Mouse (Mus musculus) spleen, adult 2 months (tissue): ENCODE measurements around the gene Tmem40. TPM values are rescaled to one million over a fixed set of nuclear protein-coding genes. Genes with fewer than 3 reads are reported as not detected.

Experiments
- DNase-seq, 2 experiments: peaks; one replicate each; pipeline versions ENCODE4 v3.0.0 to v3.0.0-alpha.2; 2012 to 2021; ENCODE audit warnings: low spot score in 2 of 2, low read depth in 1 of 2
- H3K27ac ChIP-seq: fragments of 200-500 bp; 2 replicates; pipeline ENCODE4 v1.5.1; 2012; ENCODE audit warnings: low read length, inconsistent platforms; ENCODE audit not compliant: insufficient read depth
- H3K27me3 ChIP-seq: fragments of 200-500 bp; 2 replicates; pipeline ENCODE4 v1.6.1; 2012; ENCODE audit warnings: mild to moderate bottlenecking, moderate library complexity, low read length, inconsistent platforms; ENCODE audit not compliant: control insufficient read depth, insufficient read depth
- H3K36me3 ChIP-seq: fragments of 200-500 bp; 2 replicates; pipeline ENCODE4 v1.6.1; 2012; ENCODE audit warnings: mild to moderate bottlenecking, low read length, inconsistent platforms; ENCODE audit not compliant: control insufficient read depth, insufficient read depth
- H3K4me1 ChIP-seq: fragments of 200-500 bp; 2 replicates; pipeline ENCODE4 v1.6.1; 2011; ENCODE audit warnings: inconsistent platforms; ENCODE audit not compliant: control insufficient read depth, insufficient read depth, insufficient read length
- H3K4me3 ChIP-seq: fragments of 200-500 bp; 2 replicates; pipeline ENCODE4 v1.5.1; 2011; ENCODE audit warnings: mild to moderate bottlenecking, inconsistent platforms; ENCODE audit not compliant: insufficient read depth, insufficient read length; ENCODE audit errors: extremely low read depth
- CTCF ChIP-seq: fragments of 200-500 bp; IDR thresholded peaks from 2 replicates; pipeline ENCODE4 v1.5.1; 2011; ENCODE audit warnings: mild to moderate bottlenecking, inconsistent platforms; ENCODE audit not compliant: insufficient read depth, insufficient read length, insufficient replicate concordance; ENCODE audit errors: extremely low read depth
- POLR2A ChIP-seq: fragments of 200-500 bp; IDR thresholded peaks from 2 replicates; pipeline ENCODE4 v1.6.1; 2011; ENCODE audit warnings: low read depth, low read length, inconsistent platforms
- WGBS: fragments of 180-500 bp; shearing (Covaris S2); methylation state at CpG from one replicate; pipeline ENCODE4 v1.1.7; 2018; 5-methylcytosine and 5-hydroxymethylcytosine counted together
- polyA plus RNA-seq: library from polyadenylated mRNA; depleted of rRNA; stranded (reverse); fragments of >200 nt; gene quantifications from 2 replicates; pipeline ENCODE4 v1.2.3, GENCODE M21; 2012; rRNA removed

Gene Tmem40
- polyA plus RNA-seq, 1 experiment = 10.2 TPM

DNA sequence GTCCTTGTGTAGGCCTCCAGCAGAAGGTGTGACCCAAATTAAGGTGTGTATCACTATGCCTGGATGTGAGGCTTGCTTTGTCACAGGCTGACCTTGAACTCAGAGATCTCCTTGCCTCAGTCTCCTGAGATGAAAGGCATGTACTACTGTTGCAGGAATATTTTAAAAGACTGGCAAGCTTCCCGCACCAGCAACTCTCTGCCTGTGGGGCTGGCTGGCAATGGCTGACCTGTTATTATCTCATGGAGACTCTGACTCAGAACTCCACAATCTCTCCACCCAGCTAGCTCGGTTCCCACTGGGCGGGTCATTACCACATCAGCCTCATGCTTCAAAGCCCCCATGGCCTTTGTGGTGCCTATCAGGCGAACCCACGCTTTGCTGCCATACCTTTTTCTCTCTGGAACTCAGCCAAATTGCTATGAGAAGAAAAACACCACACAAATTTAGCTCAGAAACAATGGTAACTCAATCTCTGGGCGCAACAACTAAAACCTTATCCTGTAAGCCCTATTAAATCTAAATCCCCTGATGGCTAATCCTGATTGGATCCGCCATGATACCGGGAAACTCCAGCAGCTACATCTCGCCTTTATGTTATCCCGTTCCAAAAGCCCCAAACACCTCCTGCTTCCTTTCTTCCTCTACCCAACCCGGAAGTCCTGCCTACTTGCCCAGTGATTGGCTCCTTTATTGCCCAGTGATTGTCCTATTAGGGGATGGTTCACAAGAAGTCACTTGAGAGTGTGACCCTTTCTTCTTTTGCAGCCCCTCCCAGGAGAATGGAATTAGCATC lies 77.2 kb downstream of the Tmem40 start:
- 64% methylated on average over 11 of the region's 11 CpGs for WGBS
- TF ChIP-seq POLR2A (no peak), CTCF (no peak)

DNA sequence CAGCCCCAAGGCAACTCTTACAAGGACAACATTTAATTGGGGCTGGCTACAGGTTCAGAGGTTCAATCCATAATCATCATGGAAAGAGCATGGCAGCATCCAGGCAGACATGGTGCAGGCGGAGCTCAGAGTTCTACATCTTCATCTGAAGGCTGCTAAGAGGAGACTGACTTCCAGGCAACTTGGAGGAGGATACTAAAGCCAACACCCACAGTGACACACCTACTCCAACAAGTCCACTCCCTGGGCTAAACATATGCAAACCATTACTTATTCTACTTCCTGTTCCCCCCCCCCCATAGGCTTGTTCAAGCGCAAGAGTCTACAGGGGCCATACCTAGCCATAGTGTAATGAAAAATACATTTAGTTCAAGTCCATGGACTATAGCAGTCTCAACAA lies 77.9 kb downstream of the Tmem40 start:
- TF ChIP-seq CTCF (no peak), POLR2A (no peak)
- H3K4me1 ChIP-seq = no peaks in the 10 kb centered on the region; the same call in 1 of the 2 replicates
- no peak for DNase-seq
- no peaks in the 10 kb centered on the region for H3K27me3 ChIP-seq
- no peak overlapping the region for H3K27ac ChIP-seq
- no peak overlapping the region for H3K4me3 ChIP-seq
- WGBS = 87% methylated on average over 2 of the region's 2 CpGs
- no peaks in the 10 kb centered on the region for H3K36me3 ChIP-seq

More for the DNA sequence above, 77.2 kb downstream of the Tmem40 start:
- H3K27ac ChIP-seq = no peak overlapping the region
- no peaks in the 10 kb centered on the region; the same call in 1 of the 2 replicates for H3K4me1 ChIP-seq
- no peak for DNase-seq
- H3K36me3 ChIP-seq = no peaks in the 10 kb centered on the region
- no peaks in the 10 kb centered on the region for H3K27me3 ChIP-seq
- H3K4me3 ChIP-seq = no peak overlapping the region

DNA sequence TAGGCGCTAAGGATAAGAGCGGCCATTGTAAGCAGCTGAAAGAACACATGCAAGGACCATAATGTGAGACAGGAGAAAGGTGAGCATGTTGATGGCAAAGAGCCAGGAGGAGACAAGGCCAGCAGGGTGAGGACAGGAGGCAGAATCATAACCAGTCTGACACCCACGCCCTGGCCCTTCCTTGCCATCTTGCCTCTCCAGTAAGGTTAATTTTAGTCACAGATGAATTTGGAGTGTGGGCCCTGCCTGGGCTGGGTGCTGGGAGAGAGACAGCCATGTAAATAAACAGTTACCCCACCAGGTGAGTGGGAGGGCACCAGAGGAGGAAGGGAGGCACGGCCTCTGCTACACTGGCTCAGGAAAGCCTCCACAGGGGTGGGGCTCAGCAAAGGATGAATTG lies 81.1 kb downstream of the Tmem40 start:
- DNase-seq = no peak
- Histone ChIP-seq H3K27me3 (no peaks in the 10 kb centered on the region), H3K36me3 (no peaks in the 10 kb centered on the region), H3K27ac (no peak overlapping the region), H3K4me1 (no peaks in the 10 kb centered on the region; the same call in 1 of the 2 replicates), H3K4me3 (no peak overlapping the region)
- WGBS = 91% methylated on average over 4 of the region's 4 CpGs
- TF ChIP-seq CTCF = no peak
- TF ChIP-seq POLR2A = no peak

Other genes starting within 250 kb of the Tmem40 start
- 1.4 and 1.8 TPM in 2 replicates for gene Tsen2, start 217.7 kb downstream of the Tmem40 start, polyA plus RNA-seq
- 0.09 and 0.23 TPM in 2 replicates for gene Mkrn2os, start 169.8 kb downstream of the Tmem40 start, polyA plus RNA-seq
- 42.8 and 63.7 TPM in 2 replicates for gene Mkrn2, start 160.5 kb downstream of the Tmem40 start, polyA plus RNA-seq
- 92.7 and 95.3 TPM in 2 replicates for gene Raf1, start 85.8 kb downstream of the Tmem40 start, polyA plus RNA-seq
- gene Cand2, start 12.1 kb upstream of the Tmem40 start, polyA plus RNA-seq = 3.4 and 4.8 TPM in 2 replicates
- 463 and 551 TPM in 2 replicates for gene Rpl32, start 46.3 kb upstream of the Tmem40 start, polyA plus RNA-seq
- gene Efcab12, start 76.0 kb upstream of the Tmem40 start, polyA plus RNA-seq = 0.06 and 0.15 TPM in 2 replicates
- gene Mbd4, start 91.0 kb upstream of the Tmem40 start, polyA plus RNA-seq = 3.2 and 3.5 TPM in 2 replicates
- 4.5 and 4.6 TPM in 2 replicates for gene Ift122, start 91.1 kb upstream of the Tmem40 start, polyA plus RNA-seq
- 0.16 and 0.37 TPM in 2 replicates for gene Rho, start 169.3 kb upstream of the Tmem40 start, polyA plus RNA-seq
- gene H1foo, start 182.5 kb upstream of the Tmem40 start, polyA plus RNA-seq = not detected in 2 replicates
- 66.1 and 87.2 TPM in 2 replicates for gene Plxnd1, start 232.6 kb upstream of the Tmem40 start, polyA plus RNA-seq